Mouse (Mus musculus): ENCODE measurements around the gene Opa3. TPM values are rescaled to one million over a fixed set of nuclear protein-coding genes. Genes with fewer than 3 reads are reported as not detected.

Gene Opa3
- polyA plus RNA-seq, 1 experiment from 2014 or later = 41.8 TPM

DNA sequence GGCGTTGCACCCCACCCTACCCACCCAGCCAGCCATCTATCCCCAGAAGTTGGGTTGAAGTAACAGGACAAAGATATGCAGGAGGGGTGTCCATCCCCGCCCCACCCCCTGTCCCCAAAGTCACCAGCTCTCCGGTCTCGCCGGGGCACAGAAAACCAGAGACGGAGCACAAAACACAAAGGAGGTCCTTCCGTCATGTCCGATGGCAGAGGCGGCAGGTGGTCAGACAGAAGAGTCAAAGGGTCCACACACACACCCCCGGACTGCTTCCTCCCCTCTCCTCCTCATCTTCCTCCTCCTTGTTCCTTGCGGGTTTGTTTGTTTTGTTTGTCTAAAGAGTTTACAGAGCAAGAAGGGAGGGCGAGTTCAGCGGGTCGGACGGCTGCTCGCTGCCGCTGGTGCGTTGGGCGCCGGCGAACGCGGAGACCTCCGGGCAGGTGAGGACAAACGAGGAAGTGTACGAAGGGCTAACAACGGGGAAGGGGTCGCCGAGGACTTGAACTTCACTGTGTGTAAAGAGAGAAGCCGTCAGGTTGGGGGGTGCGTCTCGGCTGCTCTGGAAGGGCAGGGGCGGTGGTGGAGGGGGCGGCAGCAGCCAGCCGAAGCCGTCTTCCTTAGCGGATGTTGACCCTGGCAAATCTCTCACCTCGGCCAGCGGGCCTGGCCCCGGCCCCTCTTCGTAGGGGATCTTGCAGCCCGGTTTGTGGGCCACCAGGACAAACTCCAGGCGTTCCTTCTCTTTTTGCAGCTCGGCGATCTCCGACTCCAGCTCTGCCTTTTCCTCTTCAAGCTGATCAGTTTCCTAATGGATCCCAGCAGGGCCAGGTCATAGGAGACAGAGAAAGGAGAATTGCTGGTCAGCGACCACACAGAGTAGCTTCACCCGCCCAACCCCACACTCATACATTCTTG lies 76.6 kb downstream of the Opa3 start:
- WGBS = under 1% methylated on average over 48 of the region's 48 CpGs
- no peak for ATAC-seq (ENCODE audit: low FRiP score, low read depth)
- H3K4me1 ChIP-seq = peaks cover 47% of the 10 kb centered on the region
- H3K4me2 ChIP-seq (replicated peaks) = peak overlapping the region; percentile 54
- peak overlapping the region; percentile 35 for H3K4me3 ChIP-seq
- peaks cover 76% of the 10 kb centered on the region for H3K27me3 ChIP-seq
- H3K27ac ChIP-seq (replicated peaks) = no peak overlapping the region
- H3K36me3 ChIP-seq = no peaks in the 10 kb centered on the region
- H3K9ac ChIP-seq (replicated peaks) = peak overlapping the region; percentile 24; the same call in 1 of the 2 replicates
- H3K9me3 ChIP-seq = no peaks in the 10 kb centered on the region

- H3K9ac ChIP-seq (replicated peaks) = no peak overlapping the region
- H3K27me3 ChIP-seq = peaks cover 76% of the 10 kb centered on the region
- H3K4me1 ChIP-seq = peaks cover 48% of the 10 kb centered on the region
- no peak for ATAC-seq (ENCODE audit: low FRiP score, low read depth)
- no peak overlapping the region for H3K27ac ChIP-seq (replicated peaks)
- WGBS = 14% methylated on average over 6 of the region's 6 CpGs
- H3K9me3 ChIP-seq = no peaks in the 10 kb centered on the region
- H3K4me2 ChIP-seq (replicated peaks) = no peak overlapping the region; the same call in 1 of the 2 replicates
- peak overlapping the region; percentile 35; the same call in 1 of the 2 replicates for H3K4me3 ChIP-seq
- no peaks in the 10 kb centered on the region for H3K36me3 ChIP-seq
Measured at GRCm38 (mm10) chr7:19305413-19305735, 77.2 kb downstream of the Opa3 start.

MicroRNA genes within 50 kb of the gene (microRNA counts, 519-probe panel; counts per million panel counts)
- microRNA mmu-miR-330 = not detected

Small RNAs within 50 kb of the gene (microRNA-seq; reads per million reads assigned to microRNA genes)
- 612 reads per million, percentile 73 among the genes with 10 or more reads in this experiment for gene Mir330

Other genes starting within 250 kb of the Opa3 start
- 0.20 and 0.33 TPM in 2 replicates for gene Nanos2, start 240.9 kb upstream of the Opa3 start, polyA plus RNA-seq (2016; fragmentation: Nextera tagmentation; extraction: Ambion mirVana)
- 5.3 and 6.1 TPM in 2 replicates for gene Mypop, start 237.1 kb upstream of the Opa3 start, polyA plus RNA-seq (2016; fragmentation: Nextera tagmentation; extraction: Ambion mirVana)
- 41.6 and 43.1 TPM in 2 replicates for gene Irf2bp1, start 224.3 kb upstream of the Opa3 start, polyA plus RNA-seq (2016; fragmentation: Nextera tagmentation; extraction: Ambion mirVana)
- 0.09 and 0.10 TPM in 2 replicates for gene Foxa3, start 204.8 kb upstream of the Opa3 start, polyA plus RNA-seq (2016; fragmentation: Nextera tagmentation; extraction: Ambion mirVana)
- 51.5 and 53.5 TPM in 2 replicates for gene Sympk, start 204.0 kb upstream of the Opa3 start, polyA plus RNA-seq (2016; fragmentation: Nextera tagmentation; extraction: Ambion mirVana)
- gene Rsph6a, start 173.6 kb upstream of the Opa3 start, polyA plus RNA-seq (2016; fragmentation: Nextera tagmentation; extraction: Ambion mirVana) = not detected in 2 replicates
- gene Dmwd, start 152.1 kb upstream of the Opa3 start, polyA plus RNA-seq (2016; fragmentation: Nextera tagmentation; extraction: Ambion mirVana) = 20.8 and 21.0 TPM in 2 replicates
- 11.2 and 11.7 TPM in 2 replicates for gene Dmpk, start 144.5 kb upstream of the Opa3 start, polyA plus RNA-seq (2016; fragmentation: Nextera tagmentation; extraction: Ambion mirVana)
- 7.4 and 7.9 TPM in 2 replicates for gene Six5, start 133.7 kb upstream of the Opa3 start, polyA plus RNA-seq (2016; fragmentation: Nextera tagmentation; extraction: Ambion mirVana)
- 1.1 and 1.3 TPM in 2 replicates for gene Gm4969, start 110.0 kb upstream of the Opa3 start, polyA plus RNA-seq (2016; fragmentation: Nextera tagmentation; extraction: Ambion mirVana)
- 20.6 and 21.9 TPM in 2 replicates for gene Fbxo46, start 108.5 kb upstream of the Opa3 start, polyA plus RNA-seq (2016; fragmentation: Nextera tagmentation; extraction: Ambion mirVana)
- gene Qpctl, start 79.0 kb upstream of the Opa3 start, polyA plus RNA-seq (2016; fragmentation: Nextera tagmentation; extraction: Ambion mirVana) = 21.0 and 22.0 TPM in 2 replicates
- 136 and 139 TPM in 2 replicates for gene Snrpd2, start 78.6 kb upstream of the Opa3 start, polyA plus RNA-seq (2016; fragmentation: Nextera tagmentation; extraction: Ambion mirVana)
- gene Gipr, start 62.2 kb upstream of the Opa3 start, polyA plus RNA-seq (2016; fragmentation: Nextera tagmentation; extraction: Ambion mirVana) = 2.1 and 3.4 TPM in 2 replicates
- gene Eml2, start 51.9 kb upstream of the Opa3 start, polyA plus RNA-seq (2016; fragmentation: Nextera tagmentation; extraction: Ambion mirVana) = 5.4 and 6.0 TPM in 2 replicates
- 1.6 and 2.0 TPM in 2 replicates for gene Gpr4, start 15.8 kb upstream of the Opa3 start, polyA plus RNA-seq (2016; fragmentation: Nextera tagmentation; extraction: Ambion mirVana)
- gene Vasp, start 43.5 kb downstream of the Opa3 start, polyA plus RNA-seq (2016; fragmentation: Nextera tagmentation; extraction: Ambion mirVana) = 44.9 and 47.1 TPM in 2 replicates
- 0.20 and 0.32 TPM in 2 replicates for gene Ppm1n, start 51.7 kb downstream of the Opa3 start, polyA plus RNA-seq (2016; fragmentation: Nextera tagmentation; extraction: Ambion mirVana)
- 74.6 and 79.7 TPM in 2 replicates for gene Rtn2, start 54.3 kb downstream of the Opa3 start, polyA plus RNA-seq (2016; fragmentation: Nextera tagmentation; extraction: Ambion mirVana)
- 0.20 TPM in 1 of 2 replicates, not detected in the other for gene Fosb, start 81.7 kb downstream of the Opa3 start, polyA plus RNA-seq (2016; fragmentation: Nextera tagmentation; extraction: Ambion mirVana)
- gene Ercc1, start 116.4 kb downstream of the Opa3 start, polyA plus RNA-seq (2016; fragmentation: Nextera tagmentation; extraction: Ambion mirVana) = 103 and 114 TPM in 2 replicates
- 19.1 and 20.6 TPM in 2 replicates for gene Cd3eap, start 131.1 kb downstream of the Opa3 start, polyA plus RNA-seq (2016; fragmentation: Nextera tagmentation; extraction: Ambion mirVana)
- 3.6 and 4.1 TPM in 2 replicates for gene Ppp1r13l, start 131.4 kb downstream of the Opa3 start, polyA plus RNA-seq (2016; fragmentation: Nextera tagmentation; extraction: Ambion mirVana)
- gene Ercc2, start 153.7 kb downstream of the Opa3 start, polyA plus RNA-seq (2016; fragmentation: Nextera tagmentation; extraction: Ambion mirVana) = 27.5 and 30.3 TPM in 2 replicates
- 1.1 and 2.7 TPM in 2 replicates for gene Klc3, start 175.8 kb downstream of the Opa3 start, polyA plus RNA-seq (2016; fragmentation: Nextera tagmentation; extraction: Ambion mirVana)
- gene Ckm, start 176.4 kb downstream of the Opa3 start, polyA plus RNA-seq (2016; fragmentation: Nextera tagmentation; extraction: Ambion mirVana) = 0.12 TPM in 1 of 2 replicates, not detected in the other
- gene Mark4, start 230.5 kb downstream of the Opa3 start, polyA plus RNA-seq (2016; fragmentation: Nextera tagmentation; extraction: Ambion mirVana) = 16.4 and 20.9 TPM in 2 replicates
- gene Exoc3l2, start 235.0 kb downstream of the Opa3 start, polyA plus RNA-seq (2016; fragmentation: Nextera tagmentation; extraction: Ambion mirVana) = 0.42 and 0.61 TPM in 2 replicates